16 mouse cellular contexts compared by ENCODE assay signal in genomic region chr16:23253620-23254019, GRCm38 (mm10). TPM values are rescaled to one million over a fixed set of nuclear protein-coding genes. Genes with fewer than 3 reads are reported as not detected.
A peak's percentile ranks its signal among the peaks of the same experiment; 100 is the strongest.
DNase-seq lines count a peak whose midpoint lies in the region; ATAC-seq and TF ChIP-seq lines count a peak whose summit lies in the region.
"Had no signal": no experiment of that assay in that cellular context is flagged by ENCODE, and none has a peak within 500 bp of the region (broad histone marks: within the 10 kb centered on the region; RNA-seq: fewer than 3 reads in every experiment).

No protein-coding gene starts in this region.

- no peak for ATAC-seq in embryonic facial prominence, embryonic 13.5 days (ENCODE audit: insufficient number of reproducible peaks, insufficient read depth, low FRiP score, low TSS enrichment, low read depth)
- ATAC-seq in limb, embryonic 13.5 days (ENCODE audit: low FRiP score, low read depth) = no peak
- no peak for ATAC-seq in kidney, embryonic 14.5 days (ENCODE audit: low FRiP score, low TSS enrichment)

- no peak for TF ChIP-seq POLR2A in CH12.LX (IDR thresholded peaks at IDR 0.05; ENCODE audit: low read depth, low read length)

- WGBS in embryonic facial prominence, embryonic 13.5 days = 28% methylated on average over 6 of the region's 6 CpGs
- 40% methylated on average over 6 of the region's 6 CpGs for WGBS in limb, embryonic 13.5 days
- 53% methylated on average over 6 of the region's 6 CpGs for WGBS in kidney, embryonic 14.5 days

- H3K9ac ChIP-seq in CH12.LX (ENCODE audit: insufficient read depth, low read depth) = 0 out of 2 replicates have a peak overlapping the region, but pooled peaks have one; percentile 23
- no peak overlapping the region for H3K9ac ChIP-seq in embryonic facial prominence, embryonic 13.5 days
- no peak overlapping the region for H3K9ac ChIP-seq in limb, embryonic 13.5 days
- H3K9ac ChIP-seq in kidney, embryonic 14.5 days (ENCODE audit: low read depth, low read length) = no peak overlapping the region
- H3K9ac ChIP-seq: embryonic facial prominence, embryonic 15.5 days had no signal

- H3K79me2 ChIP-seq in CH12.LX (replicated peaks; ENCODE audit: control insufficient read depth, extremely low read depth, insufficient read depth, poor library complexity, severe bottlenecking) = no peaks in the 10 kb centered on the region

- peak overlapping the region; percentile 41 for H3K4me2 ChIP-seq in CH12.LX (ENCODE audit: insufficient read depth, low read depth, poor library complexity, severe bottlenecking)
- H3K4me2 ChIP-seq in embryonic facial prominence, embryonic 13.5 days = peak overlapping the region; percentile 9; the same call in 1 of the 2 replicates
- 0 out of 2 replicates have a peak overlapping the region, but pooled peaks have one; percentile 7 for H3K4me2 ChIP-seq in limb, embryonic 13.5 days (replicated peaks)
- H3K4me2 ChIP-seq in kidney, embryonic 14.5 days (replicated peaks; ENCODE audit: low read depth, low read length) = no peak overlapping the region
- H3K4me2 ChIP-seq: embryonic facial prominence, embryonic 15.5 days; liver, embryonic 11.5 days had no signal

- peak overlapping the region; percentile 74 for H3K27ac ChIP-seq in CH12.LX (ENCODE audit: insufficient read depth, low read depth)
- H3K27ac ChIP-seq in embryonic facial prominence, embryonic 13.5 days = peak overlapping the region; percentile 68
- H3K27ac ChIP-seq in limb, embryonic 13.5 days = peak overlapping the region; percentile 65; the same call in 1 of the 2 replicates
- no peak overlapping the region for H3K27ac ChIP-seq in kidney, embryonic 14.5 days (ENCODE audit: low read depth, low read length)
- H3K27ac ChIP-seq: embryonic facial prominence, embryonic 15.5 days had no signal

- no peaks in the 10 kb centered on the region for H3K27me3 ChIP-seq in CH12.LX (replicated peaks)
- no peaks in the 10 kb centered on the region for H3K27me3 ChIP-seq in embryonic facial prominence, embryonic 13.5 days
- H3K27me3 ChIP-seq in limb, embryonic 13.5 days = no peaks in the 10 kb centered on the region
- H3K27me3 ChIP-seq in kidney, embryonic 14.5 days (ENCODE audit: control insufficient read depth, insufficient read depth, low read length) = no peaks in the 10 kb centered on the region
- H3K27me3 ChIP-seq: embryonic facial prominence, embryonic 15.5 days had no signal

- DNase-seq in heart, adult 11 months = peak; percentile 80
- no peak for DNase-seq in heart, postnatal 25 days (ENCODE audit: low spot score)
- peak; percentile 60 for DNase-seq in CH12.LX (ENCODE audit: extremely low read depth)
- DNase-seq in frontal cortex, postnatal 36 days (ENCODE audit: low spot score in 2 of 2) = no peak
- DNase-seq: cerebellum, adult 2 months; gastrocnemius, postnatal 36 days; kidney, adult 8-10 months; kidney, postnatal 25 days; lung, adult 2 months; thymus, postnatal 25 days had no signal

- H3K4me1 ChIP-seq in CH12.LX (ENCODE audit: control insufficient read depth in 1 of 2, insufficient read depth in 2 of 2) = peaks cover 24 to 68% of the 10 kb centered on the region in 2 experiments
- peaks cover 65% of the 10 kb centered on the region for H3K4me1 ChIP-seq in embryonic facial prominence, embryonic 13.5 days
- H3K4me1 ChIP-seq in limb, embryonic 13.5 days = peaks cover 72% of the 10 kb centered on the region
- peaks cover 41% of the 10 kb centered on the region for H3K4me1 ChIP-seq in kidney, embryonic 14.5 days (ENCODE audit: control insufficient read depth, insufficient read depth, low read length)

- in situ Hi-C loops in CH12.LX (cut with MboI; ENCODE audit: low pct_ligation_motif_present, low pct_unique_long_range_greater_than_20kb, low sequenced_read_pairs) = no loop called here

- no peak for TF ChIP-seq RAD21 in CH12.LX (IDR thresholded peaks at IDR 0.05; ENCODE audit: low read depth, low read length)

- intact Hi-C loops in heart, postnatal 25 days (cut with DNase I) = no loop called here

- H3K4me3 ChIP-seq in CH12.LX (replicated peaks in 1 of 3; ENCODE audit: low read depth in 2 of 3, low read length in 2 of 3, poor library complexity in 1 of 3) = peak overlapping the region in 1 of 3 experiments; percentile 5
- H3K4me3 ChIP-seq in embryonic facial prominence, embryonic 13.5 days = no peak overlapping the region
- no peak overlapping the region for H3K4me3 ChIP-seq in limb, embryonic 13.5 days
- H3K4me3 ChIP-seq in kidney, embryonic 14.5 days (ENCODE audit: low read length) = no peak overlapping the region
- H3K4me3 ChIP-seq: embryonic facial prominence, embryonic 15.5 days had no signal

- dilution Hi-C loops in CH12.LX (cut with MboI; ENCODE audit: extremely low pct_ligation_motif_present, extremely low pct_unique_long_range_greater_than_20kb, low sequenced_read_pairs) = no loop called here

- peaks cover 0 to 24% of the 10 kb centered on the region in 2 experiments for H3K36me3 ChIP-seq in CH12.LX (replicated peaks in 1 of 2; ENCODE audit: control insufficient read depth in 1 of 2, insufficient read depth in 1 of 2, low read length in 1 of 2)
- no peaks in the 10 kb centered on the region for H3K36me3 ChIP-seq in embryonic facial prominence, embryonic 13.5 days
- no peaks in the 10 kb centered on the region; the same call in 1 of the 2 replicates for H3K36me3 ChIP-seq in limb, embryonic 13.5 days
- H3K36me3 ChIP-seq in kidney, embryonic 14.5 days (ENCODE audit: control insufficient read depth, insufficient read depth, low read length) = no peaks in the 10 kb centered on the region
- H3K36me3 ChIP-seq: embryonic facial prominence, embryonic 15.5 days had no signal

- no peaks in the 10 kb centered on the region for H3K9me3 ChIP-seq in CH12.LX (replicated peaks; ENCODE audit: low read length)
- H3K9me3 ChIP-seq in embryonic facial prominence, embryonic 13.5 days = no peaks in the 10 kb centered on the region
- no peaks in the 10 kb centered on the region for H3K9me3 ChIP-seq in limb, embryonic 13.5 days
- H3K9me3 ChIP-seq in kidney, embryonic 14.5 days (ENCODE audit: control insufficient read depth, low read length) = no peaks in the 10 kb centered on the region
- H3K9me3 ChIP-seq: embryonic facial prominence, embryonic 15.5 days had no signal

- no peak for TF ChIP-seq CTCF in CH12.LX (conservative IDR thresholded peaks at IDR 0.05 in 1 of 2, IDR thresholded peaks at IDR 0.05 in 1 of 2; ENCODE audit: low read depth in 2 of 2, low read length in 2 of 2)

- no peak; the same call in 1 of the 2 replicates for TF ChIP-seq EP300 in CH12.LX (IDR thresholded peaks at IDR 0.05; ENCODE audit: low read length)

TF ChIP-seq in CH12.LX, 34 proteins besides CTCF, POLR2A, EP300 and RAD21 (continues in another document):
- TF ChIP-seq MXI1 (IDR thresholded peaks at IDR 0.05; ENCODE audit: low read depth, low read length) = no peak; the same call in 1 of the 2 replicates
- TF ChIP-seq PAX5 (IDR thresholded peaks at IDR 0.05; ENCODE audit: low read length) = no peak
- TF ChIP-seq HCFC1 (IDR thresholded peaks at IDR 0.05; ENCODE audit: low read depth, low read length) = no peak
- TF ChIP-seq ZC3H11A (IDR thresholded peaks at IDR 0.05; ENCODE audit: low read depth, low read length) = no peak
- no peak for TF ChIP-seq ZNF384 (IDR thresholded peaks at IDR 0.05; ENCODE audit: low read depth, low read length)
- peak; percentile 53; the same call in 1 of the 2 replicates for TF ChIP-seq IRF4 (IDR thresholded peaks at IDR 0.05; ENCODE audit: low read depth, low read length)
- no peak for TF ChIP-seq MAFK (IDR thresholded peaks at IDR 0.05; ENCODE audit: insufficient replicate concordance, low read length)
- TF ChIP-seq KAT2A (IDR thresholded peaks at IDR 0.05; ENCODE audit: insufficient replicate concordance, low read length) = no peak
- no peak for TF ChIP-seq NRF1 (IDR thresholded peaks at IDR 0.05; ENCODE audit: low read depth, low read length)
- TF ChIP-seq SMC3 (IDR thresholded peaks at IDR 0.05; ENCODE audit: low read depth, low read length) = 0 out of 2 replicates have a peak, but pooled peaks have one; percentile 8
- TF ChIP-seq MEF2A (IDR thresholded peaks at IDR 0.05; ENCODE audit: borderline replicate concordance, low read depth, low read length) = no peak; the same call in 1 of the 2 replicates
- no peak for TF ChIP-seq TBP (conservative IDR thresholded peaks at IDR 0.05; ENCODE audit: low read depth, low read length)
- TF ChIP-seq RCOR1 (conservative IDR thresholded peaks at IDR 0.05; ENCODE audit: low read depth, low read length) = peak; percentile 57; the same call in 1 of the 2 replicates
- no peak for TF ChIP-seq CHD1 (IDR thresholded peaks at IDR 0.05; ENCODE audit: low read depth, low read length)
- no peak for TF ChIP-seq ZMIZ1 (IDR thresholded peaks at IDR 0.05; ENCODE audit: low read depth, low read length)
- TF ChIP-seq ELF1 (IDR thresholded peaks at IDR 0.05; ENCODE audit: low read depth, low read length) = no peak
- no peak for TF ChIP-seq GABPA (IDR thresholded peaks at IDR 0.05; ENCODE audit: insufficient replicate concordance, low read depth, low read length)
- TF ChIP-seq ETS1 (conservative IDR thresholded peaks at IDR 0.05; ENCODE audit: low read depth, low read length) = peak; percentile 45; the same call in 1 of the 2 replicates
- no peak for TF ChIP-seq MAX (IDR thresholded peaks at IDR 0.05; ENCODE audit: low read length)
- 0 out of 2 replicates have a peak, but pooled peaks have one; percentile 20 for TF ChIP-seq BHLHE40 (IDR thresholded peaks at IDR 0.05; ENCODE audit: low read depth, low read length)
- TF ChIP-seq UBTF (IDR thresholded peaks at IDR 0.05; ENCODE audit: low read depth, low read length) = no peak
- no peak for TF ChIP-seq JUN (IDR thresholded peaks at IDR 0.05; ENCODE audit: insufficient read depth, low read depth, low read length)
- no peak for TF ChIP-seq ZKSCAN1 (IDR thresholded peaks at IDR 0.05; ENCODE audit: borderline replicate concordance, low read depth, low read length)
- no peak for TF ChIP-seq JUND (conservative IDR thresholded peaks at IDR 0.05; ENCODE audit: low read depth, low read length)
- no peak for TF ChIP-seq NELFE (IDR thresholded peaks at IDR 0.05; ENCODE audit: low read depth, low read length)
- no peak for TF ChIP-seq USF2 (conservative IDR thresholded peaks at IDR 0.05; ENCODE audit: low read depth, low read length)
- TF ChIP-seq USF1 (IDR thresholded peaks at IDR 0.05; ENCODE audit: low read depth, low read length) = no peak

RNA-seq across cellular contexts. Expression of gene St6gal1, which starts 29.1 kb away (rescaled TPM):
- total RNA-seq in heart, postnatal 25 days (2021) = 10 to 100 TPM; 11.5 to 11.7 TPM
- 60.6 and 64.5 TPM in 2 replicates for total RNA-seq in CH12.LX (2012; rRNA removed)
- total RNA-seq in CH12.LX (2014; rRNA removed) = 56.8 and 67.8 TPM in 2 replicates
- 156 and 168 TPM in 2 replicates for polyA plus RNA-seq in CH12.LX (2012; ENCODE audit: insufficient read length, low read depth)
- 17.2 and 19.6 TPM in 2 replicates for polyA plus RNA-seq in embryonic facial prominence, embryonic 13.5 days (2015; fragmentation: Nextera tagmentation; extraction: Ambion mirVana)
- polyA plus RNA-seq in limb, embryonic 13.5 days (2015; fragmentation: Nextera tagmentation; extraction: Ambion mirVana) = 20.3 and 20.6 TPM in 2 replicates
- polyA plus RNA-seq in kidney, embryonic 14.5 days (2014; fragmentation: Nextera tagmentation; extraction: Ambion mirVana) = 32.5 and 36.7 TPM in 2 replicates
- total RNA-seq: MEL had no signal

Comparison
In these comparisons a context has a peak if more than half of its experiments do, and no peak if none do; other contexts are left out.
1. DNase-seq: peak in heart, adult 11 months (single experiment) and CH12.LX (single experiment); none in heart, postnatal 25 days (single experiment) and frontal cortex, postnatal 36 days (0 of 2).